Mouse (Mus musculus) MEL (cell line): ENCODE measurements around the gene Srgap2.

Source experiments
- EP300 ChIP-seq, 2 experiments: IDR thresholded peaks; 2 replicates each; pipeline ENCODE4 v1.6.1; 2011; ENCODE audit warnings: improper control_type of control experiment in 2 of 2, low read length in 2 of 2, low read depth in 1 of 2, mild to moderate bottlenecking in 1 of 2
- POLR2AphosphoS5 ChIP-seq: IDR thresholded peaks from 2 replicates; pipeline ENCODE4 v1.6.1; 2012; ENCODE audit warnings: low read depth, borderline replicate concordance, mild to moderate bottlenecking, inconsistent platforms, low read length, moderate library complexity, mixed read lengths
- TBP ChIP-seq: IDR thresholded peaks from 2 replicates; pipeline ENCODE4 v1.8.0; 2011; ENCODE audit warnings: low read depth, low read length, improper control_type of control experiment
- ZC3H11A ChIP-seq: IDR thresholded peaks from 2 replicates; pipeline ENCODE4 v1.6.1; 2012; ENCODE audit warnings: low read depth, mild to moderate bottlenecking, inconsistent platforms, low read length, improper control_type of control experiment

DNA sequence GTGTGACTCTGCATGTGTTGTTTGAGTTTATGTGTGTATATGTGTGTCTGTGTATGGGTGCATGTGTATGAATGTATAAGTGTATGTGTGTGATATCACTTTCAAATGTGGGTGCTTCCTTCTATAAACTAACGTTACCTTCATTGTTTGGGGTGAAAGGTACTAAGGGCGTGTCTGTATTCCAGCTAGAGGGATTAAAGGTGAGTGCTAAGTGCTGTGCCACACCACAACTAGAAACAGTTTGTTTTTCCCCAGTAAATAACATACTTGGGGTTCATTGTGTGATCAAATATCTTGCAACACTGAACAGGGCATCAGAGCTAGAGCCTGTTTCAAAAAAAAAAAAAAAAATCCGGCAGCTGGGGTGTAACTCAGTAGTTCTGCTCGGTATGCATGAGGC lies 245.4 kb downstream of the Srgap2 start:
- no peak for TF ChIP-seq POLR2AphosphoS5
- TF ChIP-seq EP300 (IDR thresholded peaks at IDR 0.05; ENCODE audit: low read depth in 1 of 2, low read length in 2 of 2) = no peak
- no peak for TF ChIP-seq ZC3H11A
- no peak for TF ChIP-seq TBP
